ENCODE assay signal across 18 mouse cellular contexts in genomic region chr10:110272818-110273217, GRCm38 (mm10).
"Had no signal": no experiment of that assay in that cellular context is flagged by ENCODE, and none has a peak within 500 bp of the region (broad histone marks: within the 10 kb centered on the region; RNA-seq: fewer than 3 reads in every experiment).

No protein-coding gene starts in this region.

- ATAC-seq: midbrain, embryonic 16.5 days had no signal

- H3K4me2 ChIP-seq: lung, embryonic 14.5 days; midbrain, embryonic 12.5 days; neural tube, embryonic 12.5 days had no signal

- DNase-seq: lung, adult 18-20 months; lung, embryonic 14.5 days; lung, postnatal 10 days; lung, postnatal 4 days; midbrain, embryonic 14.5 days; retina, postnatal 1 day; right cerebral cortex, adult 18-20 months; right cerebral cortex, postnatal 25 days; right cerebral cortex, postnatal 4 days; spleen, adult 18-20 months; thymus, adult 18-20 months; thymus, postnatal 14 days; thymus, postnatal 36 days had no signal

- H3K4me1 ChIP-seq: midbrain, embryonic 10.5 days; midbrain, embryonic 12.5 days; neural tube, embryonic 12.5 days had no signal

- H3K27me3 ChIP-seq: midbrain, embryonic 12.5 days; neural tube, embryonic 12.5 days had no signal

- H3K9me3 ChIP-seq: midbrain, embryonic 10.5 days; midbrain, embryonic 12.5 days; neural tube, embryonic 12.5 days had no signal

- H3K27ac ChIP-seq: midbrain, embryonic 10.5 days; midbrain, embryonic 12.5 days; neural tube, embryonic 12.5 days had no signal

- H3K9ac ChIP-seq: lung, embryonic 14.5 days; midbrain, embryonic 12.5 days; neural tube, embryonic 12.5 days had no signal

- H3K4me3 ChIP-seq: midbrain, embryonic 10.5 days; midbrain, embryonic 12.5 days; myocyte; neural tube, embryonic 12.5 days had no signal

- H3K36me3 ChIP-seq: midbrain, embryonic 10.5 days; midbrain, embryonic 12.5 days; neural tube, embryonic 12.5 days had no signal
